Comparison of ENCODE assay signal across 19 mouse cellular contexts in genomic region chr13:51818944-51819326, GRCm38 (mm10).
"Had no signal": no experiment of that assay in that cellular context is flagged by ENCODE, and none has a peak within 500 bp of the region (broad histone marks: within the 10 kb centered on the region; RNA-seq: fewer than 3 reads in every experiment).

No protein-coding gene starts in this region.

- DNase-seq: forebrain, postnatal 0 days; gastrocnemius, postnatal 14 days; gastrocnemius, postnatal 36 days; heart, adult 2 months; heart, postnatal 14 days; heart, postnatal 36 days; liver; liver, embryonic 13.5 days had no signal

- H3K4me2 ChIP-seq: heart, embryonic 11.5 days; heart, embryonic 13.5 days; heart, embryonic 15.5 days; hindbrain, embryonic 13.5 days; hindbrain, embryonic 15.5 days; limb, embryonic 12.5 days; liver, embryonic 11.5 days; liver, embryonic 13.5 days had no signal

- H3K9ac ChIP-seq: forebrain, postnatal 0 days; heart, embryonic 13.5 days; heart, embryonic 15.5 days; hindbrain, embryonic 13.5 days; hindbrain, embryonic 15.5 days; limb, embryonic 12.5 days; liver, embryonic 13.5 days had no signal

- ATAC-seq: forebrain, postnatal 0 days; hindbrain, postnatal 0 days had no signal

- H3K9me3 ChIP-seq: heart, embryonic 13.5 days; heart, embryonic 15.5 days; hindbrain, embryonic 13.5 days; hindbrain, embryonic 15.5 days; limb, embryonic 10.5 days; limb, embryonic 12.5 days; liver, embryonic 13.5 days had no signal

- H3K27me3 ChIP-seq: heart, embryonic 13.5 days; heart, embryonic 15.5 days; hindbrain, embryonic 15.5 days; limb, embryonic 12.5 days; liver, embryonic 13.5 days had no signal

- H3K27ac ChIP-seq: heart, adult 2 months; heart, embryonic 15.5 days; hindbrain, embryonic 13.5 days; hindbrain, embryonic 15.5 days; hindbrain, postnatal 0 days; layer of hippocampus, adult 2 months; left cerebral cortex, adult 2 months; limb, embryonic 10.5 days; limb, embryonic 12.5 days; liver, embryonic 13.5 days had no signal

- H3K36me3 ChIP-seq: heart, embryonic 13.5 days; heart, embryonic 15.5 days; hindbrain, embryonic 13.5 days; hindbrain, embryonic 15.5 days; limb, embryonic 10.5 days; limb, embryonic 12.5 days; liver, embryonic 13.5 days had no signal

- H3K4me3 ChIP-seq: heart, adult 2 months; heart, embryonic 13.5 days; heart, embryonic 15.5 days; hindbrain, embryonic 13.5 days; hindbrain, embryonic 15.5 days; layer of hippocampus, adult 2 months; left cerebral cortex, adult 2 months; limb, embryonic 10.5 days; limb, embryonic 12.5 days; liver, embryonic 13.5 days had no signal
